Mouse (Mus musculus) C3H10T1/2 (cell line): ENCODE data around the gene Socs3. TPM values are rescaled to one million over a fixed set of nuclear protein-coding genes. Genes with fewer than 3 reads are reported as not detected.

Experiments
- polyA plus RNA-seq, 2 experiments: library from polyadenylated mRNA; unstranded; fragments of >200 nt; fragmentation: generic; extraction: Trizol; gene quantifications; one replicate each; pipeline ENCODE4 v1.2.1; 2012; ENCODE audit warnings: missing spikeins in 2 of 2

Gene Socs3
- 10 to 100 TPM; 16.0 to 49.1 TPM for polyA plus RNA-seq

GRCm38 (mm10) chr11:117969945-117970872, at the start of gene Socs3:
Gene Socs3, minus strand, starts transcription at chr11:117970047.

DNA sequence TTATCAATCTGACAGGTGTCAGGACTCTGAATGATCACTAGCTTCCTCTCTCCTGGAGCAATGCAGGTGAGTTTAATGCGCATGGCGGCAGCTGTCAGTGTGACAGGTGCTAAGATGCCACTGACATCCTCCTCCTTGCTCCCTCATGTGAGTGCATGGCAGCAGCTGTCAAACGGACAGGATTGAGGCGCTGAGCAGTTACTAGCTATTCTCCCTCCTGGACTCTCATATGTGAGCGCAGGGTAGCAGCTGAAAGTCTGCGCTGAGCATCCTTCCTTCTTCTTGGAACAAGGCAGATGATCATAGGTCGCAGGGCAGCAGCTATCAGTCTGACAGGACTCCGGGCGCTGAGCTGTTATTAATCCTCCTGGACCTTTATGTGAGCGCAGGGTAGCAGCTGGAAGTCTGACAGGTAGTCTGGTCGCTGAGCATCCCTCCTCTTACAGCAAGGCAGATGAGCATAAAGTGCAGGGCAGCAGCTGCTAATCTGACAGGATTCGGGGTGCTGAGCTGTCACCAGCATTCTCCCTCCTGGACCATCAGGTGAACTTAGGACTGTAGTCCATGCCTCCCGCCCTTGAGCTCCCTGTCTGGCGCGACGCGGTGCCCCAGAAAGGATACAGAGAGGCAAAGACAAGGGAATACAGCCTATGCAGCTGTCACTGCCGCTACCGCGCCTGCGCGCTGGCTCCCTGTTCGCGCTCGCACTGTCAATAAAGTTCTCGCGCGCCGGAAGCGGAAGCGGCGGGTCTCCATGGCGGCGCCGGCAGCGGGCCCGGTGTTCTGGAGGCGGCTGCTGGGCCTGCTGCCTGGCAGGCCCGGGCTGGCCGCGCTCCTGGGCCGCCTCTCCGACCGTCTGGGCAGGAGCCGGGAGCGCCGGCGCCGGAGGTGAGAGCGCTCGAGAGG, 16.5 kb upstream of the Socs3 start, which contains the start of gene Pgs1:
Gene Pgs1, plus strand, starts transcription at position 167 of the 906 bp plus-strand sequence.

Other genes starting within 250 kb of the Socs3 start
- under 1 TPM; 0.05 to 0.53 TPM for gene Tmc8, start 188.0 kb downstream of the Socs3 start, polyA plus RNA-seq
- 10 to 100 TPM; 34.3 to 53.3 TPM for gene Tmc6, start 187.8 kb downstream of the Socs3 start, polyA plus RNA-seq
- gene 6030468B19Rik, start 172.4 kb downstream of the Socs3 start, polyA plus RNA-seq, result not detected
- gene Gm20708, start 160.4 kb downstream of the Socs3 start, polyA plus RNA-seq, result under 1 TPM; 0.08 to 0.85 TPM
- 100 to 1,000 TPM in 1 of 2 experiments, 10 to 100 TPM in 1; 85.3 to 136 TPM for gene Syngr2, start 160.4 kb downstream of the Socs3 start, polyA plus RNA-seq
- gene Afmid, start 144.1 kb downstream of the Socs3 start, polyA plus RNA-seq, result 10 to 100 TPM in 1 of 2 experiments, 1 to 10 TPM in 1; 4.2 to 10.4 TPM
- gene Tk1, start 144.0 kb downstream of the Socs3 start, polyA plus RNA-seq, result 100 to 1,000 TPM; 130 to 337 TPM
- 100 to 1,000 TPM; 206 to 286 TPM for gene Birc5, start 120.8 kb downstream of the Socs3 start, polyA plus RNA-seq
- gene Tmem235, start 109.3 kb downstream of the Socs3 start, polyA plus RNA-seq, result under 1 TPM; 0.01 to 0.13 TPM
- gene Tha1, start 96.6 kb downstream of the Socs3 start, polyA plus RNA-seq, result 1 to 10 TPM in 1 of 2 experiments, under 1 TPM in 1; 0.95 to 6.1 TPM
- gene Pgs1, start 16.2 kb upstream of the Socs3 start, polyA plus RNA-seq, result 10 to 100 TPM; 54.3 to 64.9 TPM
- gene Dnah17, start 160.6 kb upstream of the Socs3 start, polyA plus RNA-seq, result under 1 TPM; 0.05 to 0.34 TPM